Mouse (Mus musculus): ENCODE results near the gene Nck2. TPM values are rescaled to one million over a fixed set of nuclear protein-coding genes. Genes with fewer than 3 reads are reported as not detected.
"Not testable (repeated sequence)": the region's sequence is repeated elsewhere in the genome, so short reads cannot be mapped to it uniquely, and the experiment has no call there.

The Nck2 gene
- total RNA-seq, 2 experiments from 2014 or later: 38.3 to 38.7 TPM

GRCm38 (mm10) chr1:43517405-43517804 lies 73.0 kb downstream of the Nck2 start:
- no peak overlapping the region for H3K4me3 ChIP-seq
- no peak for DNase-seq (ENCODE audit: extremely low spot score in 1 of 2, low spot score in 2 of 2)
- no peak overlapping the region for H3K27ac ChIP-seq
- intact Hi-C loops (cut with DNase I): no loop called here
- TF ChIP-seq CTCF (IDR thresholded peaks at IDR 0.05): no peak

- Histone ChIP-seq H3K27ac (no peak overlapping the region), H3K4me3 (no peak overlapping the region)
- no peak for TF ChIP-seq CTCF (IDR thresholded peaks at IDR 0.05)
- DNase-seq (ENCODE audit: extremely low spot score in 1 of 2, low spot score in 2 of 2): no peak
- intact Hi-C loops (cut with DNase I): no loop called here
Observed at GRCm38 (mm10) chr1:43520216-43520988, 76.0 kb downstream of the Nck2 start.

GRCm38 (mm10) chr1:43520989-43521371 lies 76.6 kb downstream of the Nck2 start:
- Histone ChIP-seq H3K4me3 (no peak overlapping the region), H3K27ac (no peak overlapping the region)
- intact Hi-C loops (cut with DNase I): no loop called here
- TF ChIP-seq CTCF (IDR thresholded peaks at IDR 0.05): no peak
- DNase-seq (ENCODE audit: extremely low spot score in 1 of 2, low spot score in 2 of 2): no peak

- DNase-seq (ENCODE audit: extremely low spot score in 1 of 2, low spot score in 2 of 2): no peak
- intact Hi-C loops (cut with DNase I): no loop called here
- no peak overlapping the region for H3K27ac ChIP-seq
- no peak overlapping the region for H3K4me3 ChIP-seq
- no peak for TF ChIP-seq CTCF (IDR thresholded peaks at IDR 0.05)
Observed at GRCm38 (mm10) chr1:43521512-43521911, 77.1 kb downstream of the Nck2 start.

- Histone ChIP-seq H3K4me3 (no peak overlapping the region), H3K27ac (no peak overlapping the region)
- intact Hi-C loops (cut with DNase I): no loop called here
- TF ChIP-seq CTCF (IDR thresholded peaks at IDR 0.05): no peak
- DNase-seq (ENCODE audit: extremely low spot score in 1 of 2, low spot score in 2 of 2): no peak
Observed at GRCm38 (mm10) chr1:43521950-43522349, 77.6 kb downstream of the Nck2 start.

- Histone ChIP-seq H3K27ac (no peak overlapping the region), H3K4me3 (no peak overlapping the region)
- no peak for DNase-seq (ENCODE audit: extremely low spot score in 1 of 2, low spot score in 2 of 2)
- intact Hi-C loops (cut with DNase I): no loop called here
- no peak for TF ChIP-seq CTCF (IDR thresholded peaks at IDR 0.05)
Observed at GRCm38 (mm10) chr1:43522976-43523375, 78.6 kb downstream of the Nck2 start.

GRCm38 (mm10) chr1:43524332-43524731 lies 80.0 kb downstream of the Nck2 start:
- DNase-seq (ENCODE audit: extremely low spot score in 1 of 2, low spot score in 2 of 2): no peak
- intact Hi-C loops (cut with DNase I): no loop called here
- Histone ChIP-seq H3K27ac (no peak overlapping the region), H3K4me3 (no peak overlapping the region)
- TF ChIP-seq CTCF (IDR thresholded peaks at IDR 0.05): no peak

- intact Hi-C loops (cut with DNase I): no loop called here
- TF ChIP-seq CTCF (IDR thresholded peaks at IDR 0.05): no peak
- Histone ChIP-seq H3K27ac (no peak overlapping the region), H3K4me3 (no peak overlapping the region)
- DNase-seq (ENCODE audit: extremely low spot score in 1 of 2, low spot score in 2 of 2): no peak
Observed at GRCm38 (mm10) chr1:43528275-43528674, 83.9 kb downstream of the Nck2 start.

GRCm38 (mm10) chr1:43529086-43529485 lies 84.7 kb downstream of the Nck2 start:
- Histone ChIP-seq H3K27ac (no peak overlapping the region), H3K4me3 (no peak overlapping the region)
- intact Hi-C loops (cut with DNase I): no loop called here
- DNase-seq (ENCODE audit: extremely low spot score in 1 of 2, low spot score in 2 of 2): no peak
- TF ChIP-seq CTCF (IDR thresholded peaks at IDR 0.05): no peak

GRCm38 (mm10) chr1:43530295-43531020 lies 86.1 kb downstream of the Nck2 start:
- Histone ChIP-seq H3K4me3 (no peak overlapping the region), H3K27ac (peak overlapping the region; percentile 62)
- DNase-seq (ENCODE audit: extremely low spot score in 1 of 2, low spot score in 2 of 2): no peak
- intact Hi-C loops (cut with DNase I): no loop called here
- TF ChIP-seq CTCF (IDR thresholded peaks at IDR 0.05): no peak

- no peak for TF ChIP-seq CTCF (IDR thresholded peaks at IDR 0.05)
- H3K27ac ChIP-seq: peak overlapping the region; percentile 62
- intact Hi-C loops (cut with DNase I): no loop called here
- H3K4me3 ChIP-seq: no peak overlapping the region
- peak in 1 of 2 experiments; percentile 17 for DNase-seq (ENCODE audit: extremely low spot score in 1 of 2, low spot score in 2 of 2)
Observed at GRCm38 (mm10) chr1:43531307-43531706, 86.9 kb downstream of the Nck2 start.

- TF ChIP-seq CTCF (IDR thresholded peaks at IDR 0.05): no peak; the same call in 1 of the 2 replicates
- Histone ChIP-seq H3K4me3 (no peak overlapping the region), H3K27ac (no peak overlapping the region)
- intact Hi-C loops (cut with DNase I): no loop called here
- DNase-seq (ENCODE audit: extremely low spot score in 1 of 2, low spot score in 2 of 2): no peak
Observed at GRCm38 (mm10) chr1:43532279-43532678, 87.9 kb downstream of the Nck2 start.

GRCm38 (mm10) chr1:43533497-43533896 lies 89.1 kb downstream of the Nck2 start:
- H3K4me3 ChIP-seq; intact Hi-C loops (cut with DNase I); DNase-seq (ENCODE audit: extremely low spot score in 1 of 2, low spot score in 2 of 2); H3K27ac ChIP-seq: not testable (repeated sequence)
